Mouse (Mus musculus): ENCODE results near the gene Nop9. TPM values are rescaled to one million over a fixed set of nuclear protein-coding genes. Genes with fewer than 3 reads are reported as not detected.

Nop9 gene
- polyA plus RNA-seq, 1 experiment from 2014 or later = 44.0 TPM

DNA sequence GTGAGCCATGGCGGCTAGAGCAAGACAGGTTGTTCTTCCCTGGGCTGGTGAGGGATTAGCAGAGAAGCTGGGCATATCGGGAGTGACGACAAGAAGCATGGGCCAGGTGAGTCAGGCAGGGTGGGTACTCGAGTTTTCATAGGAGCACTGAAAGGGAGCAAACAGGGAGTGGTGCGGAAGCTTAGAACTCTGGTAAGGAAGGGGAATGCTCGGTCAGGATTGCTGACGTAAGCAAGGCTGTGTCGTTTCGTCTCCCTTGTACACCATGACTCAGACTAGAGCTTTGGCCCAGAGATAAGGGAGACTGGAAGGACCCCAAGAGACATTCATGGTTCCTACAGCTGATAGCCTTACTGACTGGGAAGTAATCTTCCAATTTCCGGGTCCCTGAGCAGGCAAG lies 11.6 kb upstream of the Nop9 start:
- no peak overlapping the region for H3K4me3 ChIP-seq (ENCODE audit: low read length)
- 70% methylated on average over 10 of the region's 10 CpGs for WGBS
- no peak for ATAC-seq (ENCODE audit: low FRiP score, low TSS enrichment)
- peaks cover 5% of the 10 kb centered on the region; the same call in 1 of the 2 replicates for H3K27me3 ChIP-seq (ENCODE audit: control insufficient read depth, insufficient read depth, low read length)
- H3K4me2 ChIP-seq (replicated peaks; ENCODE audit: low read depth, low read length) = no peak overlapping the region
- no peak overlapping the region for H3K9ac ChIP-seq (ENCODE audit: low read depth, low read length)
- no peak overlapping the region for H3K27ac ChIP-seq (ENCODE audit: low read depth, low read length)
- no peaks in the 10 kb centered on the region for H3K4me1 ChIP-seq (ENCODE audit: control insufficient read depth, insufficient read depth, low read length)
- peaks cover 7% of the 10 kb centered on the region; the same call in 1 of the 2 replicates for H3K36me3 ChIP-seq (ENCODE audit: control insufficient read depth, insufficient read depth, low read length)
- H3K9me3 ChIP-seq (ENCODE audit: control insufficient read depth, low read length) = no peaks in the 10 kb centered on the region

GRCm38 (mm10) chr14:55734869-55735268 lies 10.6 kb upstream of the Nop9 start:
- Histone ChIP-seq H3K4me2 (replicated peaks; ENCODE audit: low read depth, low read length) (no peak overlapping the region), H3K9ac (ENCODE audit: low read depth, low read length) (no peak overlapping the region), H3K27ac (ENCODE audit: low read depth, low read length) (no peak overlapping the region), H3K4me3 (ENCODE audit: low read length) (no peak overlapping the region), H3K9me3 (ENCODE audit: control insufficient read depth, low read length) (no peaks in the 10 kb centered on the region), H3K4me1 (ENCODE audit: control insufficient read depth, insufficient read depth, low read length) (no peaks in the 10 kb centered on the region), H3K36me3 (ENCODE audit: control insufficient read depth, insufficient read depth, low read length) (peaks cover 17% of the 10 kb centered on the region), H3K27me3 (ENCODE audit: control insufficient read depth, insufficient read depth, low read length) (peaks cover 5% of the 10 kb centered on the region; the same call in 1 of the 2 replicates)
- 79% methylated on average over 7 of the region's 7 CpGs for WGBS
- no peak for ATAC-seq (ENCODE audit: low FRiP score, low TSS enrichment)

- H3K4me3 ChIP-seq (ENCODE audit: low read length) = no peak overlapping the region
- H3K27me3 ChIP-seq (ENCODE audit: control insufficient read depth, insufficient read depth, low read length) = peaks cover 5% of the 10 kb centered on the region; the same call in 1 of the 2 replicates
- no peak overlapping the region for H3K27ac ChIP-seq (ENCODE audit: low read depth, low read length)
- H3K9me3 ChIP-seq (ENCODE audit: control insufficient read depth, low read length) = no peaks in the 10 kb centered on the region
- peaks cover 21% of the 10 kb centered on the region for H3K36me3 ChIP-seq (ENCODE audit: control insufficient read depth, insufficient read depth, low read length)
- WGBS = 44% methylated on average over 3 of the region's 3 CpGs
- no peaks in the 10 kb centered on the region for H3K4me1 ChIP-seq (ENCODE audit: control insufficient read depth, insufficient read depth, low read length)
- H3K9ac ChIP-seq (ENCODE audit: low read depth, low read length) = no peak overlapping the region
- no peak for ATAC-seq (ENCODE audit: low FRiP score, low TSS enrichment)
- H3K4me2 ChIP-seq (replicated peaks; ENCODE audit: low read depth, low read length) = no peak overlapping the region
These were observed 10.2 kb upstream of the Nop9 start for GRCm38 (mm10) chr14:55735334-55735733.

- H3K4me3 ChIP-seq (ENCODE audit: low read length) = no peak overlapping the region
- no peak overlapping the region for H3K27ac ChIP-seq (ENCODE audit: low read depth, low read length)
- peaks cover 5% of the 10 kb centered on the region; the same call in 1 of the 2 replicates for H3K27me3 ChIP-seq (ENCODE audit: control insufficient read depth, insufficient read depth, low read length)
- 85% methylated on average over 4 of the region's 4 CpGs for WGBS
- no peak for ATAC-seq (ENCODE audit: low FRiP score, low TSS enrichment)
- no peak overlapping the region for H3K4me2 ChIP-seq (replicated peaks; ENCODE audit: low read depth, low read length)
- no peaks in the 10 kb centered on the region for H3K4me1 ChIP-seq (ENCODE audit: control insufficient read depth, insufficient read depth, low read length)
- peaks cover 25% of the 10 kb centered on the region for H3K36me3 ChIP-seq (ENCODE audit: control insufficient read depth, insufficient read depth, low read length)
- no peak overlapping the region for H3K9ac ChIP-seq (ENCODE audit: low read depth, low read length)
- no peaks in the 10 kb centered on the region for H3K9me3 ChIP-seq (ENCODE audit: control insufficient read depth, low read length)
These were observed 9.7 kb upstream of the Nop9 start for GRCm38 (mm10) chr14:55735758-55736157.

GRCm38 (mm10) chr14:55737086-55737687 lies 8.3 kb upstream of the Nop9 start:
- WGBS = 78% methylated on average over 9 of the region's 9 CpGs
- no peaks in the 10 kb centered on the region for H3K27me3 ChIP-seq (ENCODE audit: control insufficient read depth, insufficient read depth, low read length)
- no peak overlapping the region for H3K27ac ChIP-seq (ENCODE audit: low read depth, low read length)

DNA sequence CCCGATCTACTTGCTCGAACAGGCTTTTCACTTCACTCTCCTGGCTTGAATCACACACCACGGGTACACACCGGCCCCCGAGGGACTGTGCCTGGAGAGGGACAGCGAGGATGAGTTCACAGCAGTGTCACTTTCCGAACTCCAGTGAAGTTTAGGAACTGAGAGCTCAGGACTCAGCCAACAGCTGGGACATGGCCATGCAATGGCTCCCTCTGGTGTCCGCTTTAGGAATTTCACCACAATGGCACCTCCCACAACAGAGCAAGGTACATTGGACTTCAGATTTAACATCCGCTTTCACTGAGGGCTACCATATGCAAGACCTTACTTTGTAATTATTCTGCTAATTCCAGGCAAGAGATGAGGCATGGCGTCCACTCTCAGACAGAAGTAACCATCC lies 1.8 kb upstream of the Nop9 start:
- 20% methylated on average over 10 of the region's 10 CpGs for WGBS
- peak; percentile 76 for ATAC-seq (ENCODE audit: low FRiP score, low TSS enrichment)
- Histone ChIP-seq H3K9me3 (ENCODE audit: control insufficient read depth, low read length) (no peaks in the 10 kb centered on the region), H3K9ac (ENCODE audit: low read depth, low read length) (peak overlapping the region; percentile 37; the same call in 1 of the 2 replicates), H3K4me3 (ENCODE audit: low read length) (peak overlapping the region; percentile 14), H3K27ac (ENCODE audit: low read depth, low read length) (no peak overlapping the region), H3K27me3 (ENCODE audit: control insufficient read depth, insufficient read depth, low read length) (no peaks in the 10 kb centered on the region), H3K4me2 (replicated peaks; ENCODE audit: low read depth, low read length) (peak overlapping the region; percentile 30; the same call in 1 of the 2 replicates), H3K36me3 (ENCODE audit: control insufficient read depth, insufficient read depth, low read length) (peaks cover 36% of the 10 kb centered on the region), H3K4me1 (ENCODE audit: control insufficient read depth, insufficient read depth, low read length) (peaks cover 23% of the 10 kb centered on the region)

More at GRCm38 (mm10) chr14:55737086-55737687, 8.3 kb upstream of the Nop9 start:
- Histone ChIP-seq H3K36me3 (ENCODE audit: control insufficient read depth, insufficient read depth, low read length) (peaks cover 33% of the 10 kb centered on the region), H3K4me2 (replicated peaks; ENCODE audit: low read depth, low read length) (no peak overlapping the region), H3K9ac (ENCODE audit: low read depth, low read length) (no peak overlapping the region), H3K4me3 (ENCODE audit: low read length) (no peak overlapping the region), H3K4me1 (ENCODE audit: control insufficient read depth, insufficient read depth, low read length) (no peaks in the 10 kb centered on the region), H3K9me3 (ENCODE audit: control insufficient read depth, low read length) (no peaks in the 10 kb centered on the region)
- no peak for ATAC-seq (ENCODE audit: low FRiP score, low TSS enrichment)

- Histone ChIP-seq H3K9me3 (ENCODE audit: control insufficient read depth, low read length) (no peaks in the 10 kb centered on the region), H3K36me3 (ENCODE audit: control insufficient read depth, insufficient read depth, low read length) (peaks cover 31% of the 10 kb centered on the region), H3K27me3 (ENCODE audit: control insufficient read depth, insufficient read depth, low read length) (no peaks in the 10 kb centered on the region), H3K9ac (ENCODE audit: low read depth, low read length) (peak overlapping the region; percentile 83), H3K4me2 (replicated peaks; ENCODE audit: low read depth, low read length) (peak overlapping the region; percentile 95), H3K4me1 (ENCODE audit: control insufficient read depth, insufficient read depth, low read length) (peaks cover 23% of the 10 kb centered on the region), H3K27ac (ENCODE audit: low read depth, low read length) (no peak overlapping the region), H3K4me3 (ENCODE audit: low read length) (peak overlapping the region; percentile 92)
- under 1% methylated on average over 31 of the region's 31 CpGs for WGBS
- ATAC-seq (ENCODE audit: low FRiP score, low TSS enrichment) = no peak
These were observed 356 bp downstream of the Nop9 start for GRCm38 (mm10) chr14:55745861-55746237.

- Histone ChIP-seq H3K27ac (ENCODE audit: low read depth, low read length) (no peak overlapping the region), H3K4me2 (replicated peaks; ENCODE audit: low read depth, low read length) (peak overlapping the region; percentile 95; the same call in 1 of the 2 replicates), H3K36me3 (ENCODE audit: control insufficient read depth, insufficient read depth, low read length) (peaks cover 38% of the 10 kb centered on the region), H3K9me3 (ENCODE audit: control insufficient read depth, low read length) (no peaks in the 10 kb centered on the region), H3K27me3 (ENCODE audit: control insufficient read depth, insufficient read depth, low read length) (no peaks in the 10 kb centered on the region), H3K9ac (ENCODE audit: low read depth, low read length) (no peak overlapping the region), H3K4me1 (ENCODE audit: control insufficient read depth, insufficient read depth, low read length) (peaks cover 23% of the 10 kb centered on the region), H3K4me3 (ENCODE audit: low read length) (no peak overlapping the region; the same call in 1 of the 2 replicates)
- 95% methylated on average over 10 of the region's 10 CpGs for WGBS
- no peak for ATAC-seq (ENCODE audit: low FRiP score, low TSS enrichment)
These were observed 1.8 kb downstream of the Nop9 start for GRCm38 (mm10) chr14:55747051-55747847.

GRCm38 (mm10) chr14:55757566-55757965 lies 12.1 kb downstream of the Nop9 start:
- Histone ChIP-seq H3K27me3 (ENCODE audit: control insufficient read depth, insufficient read depth, low read length) (peaks cover 5% of the 10 kb centered on the region), H3K4me2 (replicated peaks; ENCODE audit: low read depth, low read length) (no peak overlapping the region), H3K36me3 (ENCODE audit: control insufficient read depth, insufficient read depth, low read length) (peaks cover 34% of the 10 kb centered on the region), H3K4me3 (ENCODE audit: low read length) (no peak overlapping the region), H3K4me1 (ENCODE audit: control insufficient read depth, insufficient read depth, low read length) (no peaks in the 10 kb centered on the region; the same call in 1 of the 2 replicates), H3K9ac (ENCODE audit: low read depth, low read length) (no peak overlapping the region), H3K27ac (ENCODE audit: low read depth, low read length) (no peak overlapping the region), H3K9me3 (ENCODE audit: control insufficient read depth, low read length) (no peaks in the 10 kb centered on the region)
- 88% methylated on average over 6 of the region's 6 CpGs for WGBS
- ATAC-seq (ENCODE audit: low FRiP score, low TSS enrichment) = no peak

Data from kidney, embryonic 14.5 days (tissue).